Mouse (Mus musculus) intestine, embryonic 15.5 days (tissue): ENCODE measurements around the gene Larp1b. TPM values are rescaled to one million over a fixed set of nuclear protein-coding genes. Genes with fewer than 3 reads are reported as not detected.

Experiments used
- ATAC-seq: fragments of 200-750 bp; cut with Nextera tagmentation; 2 replicates; pipeline ENCODE4 v1.8.0; 2017; ENCODE audit warnings: moderate TSS enrichment, moderate library complexity
- H3K27ac ChIP-seq: fragments of 300-500 bp; sonication (generic); 2 replicates; pipeline ENCODE4 v1.5.1; 2015; ENCODE audit warnings: mild to moderate bottlenecking, inconsistent platforms
- H3K27me3 ChIP-seq: fragments of 300-500 bp; sonication (generic); replicated peaks from 2 replicates; pipeline ENCODE4 v1.6.1; 2015; ENCODE audit warnings: inconsistent platforms
- H3K36me3 ChIP-seq: fragments of 300-500 bp; sonication (generic); 2 replicates; pipeline ENCODE4 v1.6.1; 2015; ENCODE audit warnings: inconsistent platforms
- H3K4me1 ChIP-seq: fragments of 300-500 bp; sonication (generic); replicated peaks from 2 replicates; pipeline ENCODE4 v1.6.1; 2015; ENCODE audit warnings: inconsistent platforms
- H3K4me2 ChIP-seq: fragments of 300-500 bp; sonication (generic); replicated peaks from 2 replicates; pipeline ENCODE4 v1.6.1; 2015; ENCODE audit warnings: mild to moderate bottlenecking, inconsistent platforms
- H3K4me3 ChIP-seq: fragments of 300-500 bp; sonication (generic); replicated peaks from 2 replicates; pipeline ENCODE4 v1.5.1; 2015; ENCODE audit warnings: inconsistent platforms
- H3K9ac ChIP-seq: fragments of 300-500 bp; sonication (generic); 2 replicates; pipeline ENCODE4 v1.6.1; 2015; ENCODE audit warnings: inconsistent platforms
- H3K9me3 ChIP-seq: fragments of 300-500 bp; sonication (generic); 2 replicates; pipeline ENCODE4 v1.6.1; 2016; ENCODE audit warnings: inconsistent platforms
- WGBS: fragments of 180-500 bp; shearing (Covaris S2); methylation state at CpG from one replicate; pipeline ENCODE4 v1.1.7; 2015; 5-methylcytosine and 5-hydroxymethylcytosine counted together
- polyA plus RNA-seq: library from polyadenylated mRNA; unstranded; fragments of >200 nt; fragmentation: Nextera tagmentation; extraction: Ambion mirVana; gene quantifications from 2 replicates; pipeline ENCODE4 v1.2.1, GENCODE M21; 2015

Larp1b gene
- polyA plus RNA-seq, 1 experiment from 2014 or later, result 10.4 TPM

DNA sequence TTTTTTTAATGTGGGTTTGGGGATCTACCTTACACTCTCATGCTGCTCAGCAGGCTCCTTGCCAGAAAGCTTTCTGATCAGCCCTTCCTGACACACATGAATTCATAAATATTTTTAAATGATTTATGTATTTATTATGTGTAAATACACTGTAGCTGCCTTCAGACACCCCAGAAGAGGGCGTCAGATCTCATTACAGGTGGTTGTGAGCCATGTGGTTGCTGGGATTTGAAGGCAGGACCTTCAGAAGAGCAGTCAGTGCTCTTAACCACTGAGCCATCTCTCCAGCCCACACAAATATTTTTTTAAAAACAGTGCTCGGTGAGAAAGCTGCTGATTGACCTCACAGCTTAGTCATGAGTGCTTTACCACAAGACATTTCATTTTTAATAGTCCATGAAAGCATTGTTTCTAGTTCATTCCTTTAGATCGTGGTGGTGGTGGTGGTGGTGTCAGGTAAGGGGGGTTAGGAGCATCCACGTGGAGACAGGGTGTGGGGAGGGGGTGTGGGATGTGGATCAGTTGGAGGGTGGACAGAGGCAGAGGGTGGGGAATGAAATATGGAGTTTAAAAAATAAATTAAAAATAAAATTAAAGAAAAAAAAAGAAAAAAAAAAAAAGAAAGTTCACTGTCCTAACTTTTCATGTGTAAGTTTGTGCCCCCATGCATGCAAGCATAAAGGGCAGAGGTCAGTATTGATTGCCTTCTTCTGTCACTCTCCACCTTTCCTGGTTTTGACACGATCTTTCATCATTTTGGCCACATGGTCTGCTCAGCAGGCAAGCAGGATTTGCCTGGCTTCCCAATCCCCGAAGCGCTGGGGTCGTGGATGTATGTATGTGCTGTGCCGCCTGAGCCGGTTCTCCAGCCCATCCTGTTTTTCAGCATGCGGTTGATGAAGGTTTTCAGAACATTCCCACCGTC, 81.9 kb downstream of the Larp1b start:
- no peaks in the 10 kb centered on the region for H3K36me3 ChIP-seq
- ATAC-seq, result no peak
- H3K27ac ChIP-seq, result no peak overlapping the region
- no peaks in the 10 kb centered on the region for H3K27me3 ChIP-seq
- WGBS, result 75% methylated on average over 12 of the region's 12 CpGs
- H3K4me2 ChIP-seq, result no peak overlapping the region
- H3K9ac ChIP-seq, result no peak overlapping the region
- no peak overlapping the region for H3K4me3 ChIP-seq
- no peaks in the 10 kb centered on the region for H3K9me3 ChIP-seq
- H3K4me1 ChIP-seq, result no peaks in the 10 kb centered on the region

DNA sequence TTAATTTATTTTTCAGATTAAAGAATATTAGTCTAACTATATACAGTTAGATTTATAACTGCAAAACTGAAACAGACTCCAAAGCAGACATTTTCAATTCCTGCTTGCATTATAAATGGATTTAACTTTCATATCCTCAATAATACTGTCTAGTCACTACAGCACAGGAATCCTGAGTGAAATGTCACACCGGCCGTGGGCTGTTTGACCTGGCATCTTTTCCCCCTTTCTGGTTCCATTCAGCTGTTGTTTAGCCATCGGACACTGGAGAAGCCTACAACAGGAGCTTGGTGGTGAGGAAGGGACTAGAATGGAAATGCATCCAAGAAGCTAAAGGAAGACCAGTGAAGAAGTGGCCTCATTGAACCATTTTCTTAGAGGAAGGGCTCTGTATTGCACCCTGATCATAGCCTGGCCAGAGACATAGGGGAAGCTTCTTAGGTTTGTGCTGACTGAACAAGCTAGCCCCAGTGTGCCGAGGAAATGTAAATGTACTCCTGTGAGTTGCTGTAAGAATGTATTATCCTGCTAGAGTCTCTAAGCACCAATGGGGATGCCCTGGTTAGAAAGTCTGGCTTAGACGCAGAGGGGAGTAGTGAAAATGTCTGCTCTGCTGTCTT, 88.8 kb downstream of the Larp1b start:
- Histone ChIP-seq H3K9me3 (no peaks in the 10 kb centered on the region), H3K4me2 (no peak overlapping the region), H3K36me3 (no peaks in the 10 kb centered on the region), H3K27me3 (no peaks in the 10 kb centered on the region), H3K4me3 (no peak overlapping the region), H3K4me1 (no peaks in the 10 kb centered on the region), H3K9ac (no peak overlapping the region), H3K27ac (no peak overlapping the region)
- no peak for ATAC-seq
- WGBS, result 70% methylated on average over 5 of the region's 5 CpGs

DNA sequence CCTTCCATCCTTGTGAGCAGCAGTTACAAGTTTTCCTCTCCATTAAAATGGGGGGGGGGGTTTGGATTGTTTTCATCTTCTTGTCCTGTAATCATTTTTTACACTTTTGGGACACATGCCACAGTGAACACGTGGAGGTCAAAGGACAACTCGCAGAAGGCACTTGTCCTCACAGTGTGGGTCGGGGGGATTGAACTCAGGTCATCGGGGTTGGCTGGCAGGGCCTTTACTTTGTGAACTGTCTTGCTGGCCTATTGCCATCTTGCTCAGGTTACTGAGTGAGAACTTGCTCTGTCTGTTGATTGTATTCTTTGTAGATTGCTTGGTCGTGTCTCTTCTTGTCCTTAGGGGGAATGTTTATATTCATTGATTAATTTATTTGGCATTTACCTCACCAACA, 91.6 kb downstream of the Larp1b start:
- H3K27ac ChIP-seq, result no peak overlapping the region
- H3K9ac ChIP-seq, result no peak overlapping the region
- 63% methylated on average over 5 of the region's 5 CpGs for WGBS
- no peaks in the 10 kb centered on the region for H3K9me3 ChIP-seq
- H3K36me3 ChIP-seq, result no peaks in the 10 kb centered on the region
- no peaks in the 10 kb centered on the region for H3K27me3 ChIP-seq
- no peak overlapping the region for H3K4me3 ChIP-seq
- no peak overlapping the region for H3K4me2 ChIP-seq
- no peak for ATAC-seq
- H3K4me1 ChIP-seq, result no peaks in the 10 kb centered on the region

DNA sequence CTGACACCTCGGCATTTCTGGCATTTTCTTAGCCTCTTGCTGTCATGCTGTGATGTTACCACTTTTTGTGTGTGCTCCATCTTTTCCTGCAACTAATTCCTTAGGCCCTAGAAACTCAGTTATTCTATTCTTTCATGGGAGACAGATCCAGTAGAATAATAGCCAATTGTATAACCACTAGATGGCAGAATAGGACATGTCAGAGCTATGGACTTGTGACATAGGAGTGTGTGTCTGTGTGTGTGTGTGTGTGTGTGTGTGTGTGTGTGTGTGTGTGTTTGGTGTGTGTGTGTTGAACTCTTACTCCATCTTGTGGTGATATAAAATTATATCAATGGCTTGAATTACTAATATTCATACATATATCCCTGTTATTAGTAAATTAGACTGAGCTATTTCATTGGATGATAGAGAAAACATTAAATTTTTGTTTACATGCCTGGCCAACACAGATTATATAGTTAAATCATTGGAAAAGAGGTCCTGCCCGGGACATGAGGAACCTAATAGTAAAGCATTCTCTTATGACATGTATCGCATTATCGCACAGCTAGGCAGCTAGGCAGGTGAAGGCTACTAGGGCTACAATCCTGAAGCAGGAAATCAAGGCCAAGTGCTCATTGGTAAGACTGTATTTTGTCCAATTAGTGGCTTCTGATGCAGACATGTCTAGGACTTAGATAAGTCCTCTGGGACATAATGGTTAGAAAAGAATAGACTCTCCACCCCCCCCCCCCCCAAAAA, 92.7 kb downstream of the Larp1b start:
- Histone ChIP-seq H3K4me1 (no peaks in the 10 kb centered on the region), H3K36me3 (no peaks in the 10 kb centered on the region), H3K27ac (no peak overlapping the region), H3K9me3 (no peaks in the 10 kb centered on the region), H3K9ac (no peak overlapping the region), H3K4me2 (no peak overlapping the region), H3K27me3 (no peaks in the 10 kb centered on the region), H3K4me3 (no peak overlapping the region)
- 78% methylated on average over 4 of the region's 4 CpGs for WGBS
- no peak for ATAC-seq

DNA sequence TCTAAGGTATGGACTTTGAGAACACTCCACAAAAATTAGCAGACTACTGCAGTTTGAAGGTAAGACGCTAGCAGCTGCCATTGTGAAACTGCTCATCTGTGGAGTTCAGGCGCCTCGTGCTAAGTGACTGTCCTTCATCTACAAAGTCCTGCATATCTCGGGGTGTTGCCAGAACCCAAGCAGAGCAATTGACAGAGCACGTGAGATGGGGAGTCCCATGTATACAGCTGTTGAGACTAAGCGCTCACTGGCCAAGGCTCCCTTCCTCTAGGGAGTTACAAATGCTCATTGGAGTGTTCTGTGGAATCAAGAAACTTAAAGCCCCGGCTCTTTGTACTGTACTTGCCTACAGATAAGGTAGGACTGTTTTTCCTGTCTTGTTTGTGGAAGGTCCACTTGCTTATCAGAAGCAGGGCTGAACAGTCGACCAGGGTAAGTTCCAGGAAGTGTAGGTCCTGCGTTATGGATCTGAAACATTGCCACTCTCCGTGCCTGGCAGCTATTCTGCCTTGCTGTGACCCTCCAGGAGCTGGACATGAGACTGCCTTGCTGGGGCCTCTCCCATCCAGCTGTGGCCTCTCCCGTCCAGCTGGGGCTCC, 94.2 kb downstream of the Larp1b start:
- WGBS, result 47% methylated on average over 11 of the region's 11 CpGs
- no peaks in the 10 kb centered on the region for H3K4me1 ChIP-seq
- H3K27me3 ChIP-seq, result no peaks in the 10 kb centered on the region
- no peak overlapping the region for H3K27ac ChIP-seq
- H3K36me3 ChIP-seq, result no peaks in the 10 kb centered on the region
- ATAC-seq, result peak; percentile 84
- 0 out of 2 replicates have a peak overlapping the region, but pooled peaks have one; percentile 22 for H3K4me2 ChIP-seq
- H3K4me3 ChIP-seq, result no peak overlapping the region
- no peaks in the 10 kb centered on the region for H3K9me3 ChIP-seq
- no peak overlapping the region for H3K9ac ChIP-seq

DNA sequence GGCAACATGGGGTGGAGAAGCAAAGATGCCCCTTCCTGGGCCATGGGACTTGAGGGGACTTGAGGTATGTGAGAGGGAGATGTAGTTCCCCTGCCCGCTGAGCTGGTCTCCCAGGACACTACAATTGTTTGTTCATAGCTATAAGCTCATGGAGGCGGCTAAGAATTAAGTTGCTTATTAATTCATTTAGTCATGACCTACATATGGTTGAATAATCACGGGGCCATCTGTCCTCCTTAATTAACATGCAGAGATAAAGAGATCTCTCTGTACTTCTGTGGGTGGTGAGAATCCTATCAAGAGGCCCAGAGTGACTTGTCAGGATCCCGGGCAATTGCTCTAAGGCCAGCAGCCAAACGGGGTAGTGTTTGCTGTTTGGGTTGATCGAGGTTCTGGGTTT, 98.2 kb downstream of the Larp1b start:
- H3K27ac ChIP-seq, result no peak overlapping the region
- no peak overlapping the region for H3K4me2 ChIP-seq
- no peaks in the 10 kb centered on the region for H3K27me3 ChIP-seq
- no peak overlapping the region for H3K4me3 ChIP-seq
- no peaks in the 10 kb centered on the region for H3K4me1 ChIP-seq
- no peaks in the 10 kb centered on the region for H3K36me3 ChIP-seq
- H3K9me3 ChIP-seq, result no peaks in the 10 kb centered on the region
- ATAC-seq, result no peak
- no peak overlapping the region for H3K9ac ChIP-seq
- WGBS, result 83% methylated on average over 6 of the region's 6 CpGs

DNA sequence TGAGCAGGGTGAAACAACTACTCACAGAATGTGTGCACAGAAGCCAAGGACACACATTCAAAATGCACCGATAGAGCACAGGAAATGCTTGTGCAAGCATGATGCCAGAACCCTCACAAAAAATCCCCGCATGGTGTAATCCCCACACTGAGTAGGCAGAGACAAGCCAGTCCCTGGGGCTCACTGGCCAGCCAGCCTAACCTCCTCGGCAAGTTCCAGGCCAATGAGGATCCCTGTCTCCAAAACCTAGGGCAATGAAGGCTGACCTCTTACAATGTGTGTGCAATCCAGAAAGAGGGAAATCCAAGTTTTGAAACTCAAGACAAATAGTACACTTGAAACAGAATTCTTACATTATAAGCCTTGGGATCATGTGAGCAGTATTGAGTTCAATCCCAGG, 103.7 kb downstream of the Larp1b start:
- Histone ChIP-seq H3K4me1 (no peaks in the 10 kb centered on the region), H3K36me3 (no peaks in the 10 kb centered on the region), H3K9ac (no peak overlapping the region), H3K4me2 (no peak overlapping the region), H3K9me3 (no peaks in the 10 kb centered on the region), H3K27me3 (no peaks in the 10 kb centered on the region), H3K4me3 (no peak overlapping the region), H3K27ac (no peak overlapping the region)
- no peak for ATAC-seq
- 89% methylated on average over 3 of the region's 3 CpGs for WGBS

DNA sequence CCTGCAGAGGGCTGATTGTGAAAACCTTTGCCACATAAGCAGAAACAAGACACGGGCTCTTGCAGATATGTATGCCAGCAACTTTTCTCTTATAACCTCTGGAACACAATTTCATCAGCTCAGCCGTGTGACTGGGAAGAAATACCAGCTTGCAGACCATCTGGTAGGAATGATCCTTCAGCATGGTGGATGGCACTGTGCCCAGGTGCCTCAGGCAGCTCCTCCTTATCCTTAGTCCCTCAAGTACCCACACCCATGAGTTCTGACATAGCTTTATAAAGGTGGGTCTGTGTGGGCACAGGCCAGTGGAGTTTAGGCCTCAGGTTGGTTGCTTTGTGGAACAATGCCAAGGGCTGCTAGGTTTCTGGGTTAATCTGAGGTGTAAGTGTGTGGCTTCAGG, 108.8 kb downstream of the Larp1b start:
- H3K4me3 ChIP-seq, result no peak overlapping the region
- H3K9me3 ChIP-seq, result no peaks in the 10 kb centered on the region
- no peak overlapping the region for H3K27ac ChIP-seq
- H3K27me3 ChIP-seq, result no peaks in the 10 kb centered on the region
- H3K4me2 ChIP-seq, result no peak overlapping the region
- H3K36me3 ChIP-seq, result no peaks in the 10 kb centered on the region
- H3K4me1 ChIP-seq, result no peaks in the 10 kb centered on the region
- H3K9ac ChIP-seq, result no peak overlapping the region
- 73% methylated on average over 2 of the region's 2 CpGs for WGBS
- no peak for ATAC-seq

DNA sequence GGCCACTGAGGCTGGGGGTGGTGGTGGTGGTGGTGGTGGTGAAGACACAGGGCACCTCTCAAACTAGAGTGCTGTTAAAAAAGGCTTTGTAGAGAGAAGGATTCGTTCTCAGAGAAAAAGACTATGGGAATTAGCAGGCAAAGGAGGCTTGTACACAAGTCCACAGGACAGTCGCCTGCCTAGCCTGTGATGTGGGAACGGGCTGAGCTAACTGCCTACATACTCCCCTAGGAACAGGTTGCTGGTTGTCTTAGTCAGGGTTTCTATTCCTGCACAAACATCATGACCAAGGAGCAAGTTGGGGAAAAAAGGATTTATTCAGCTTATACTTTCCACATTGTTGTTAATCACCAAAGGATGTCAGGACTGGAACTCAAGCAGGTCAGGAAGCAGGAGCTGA, 109.6 kb downstream of the Larp1b start:
- H3K4me1 ChIP-seq, result no peaks in the 10 kb centered on the region
- no peak for ATAC-seq
- H3K27ac ChIP-seq, result no peak overlapping the region
- H3K4me2 ChIP-seq, result no peak overlapping the region
- H3K9me3 ChIP-seq, result no peaks in the 10 kb centered on the region
- H3K27me3 ChIP-seq, result no peaks in the 10 kb centered on the region
- 86% methylated on average over 3 of the region's 3 CpGs for WGBS
- no peak overlapping the region for H3K9ac ChIP-seq
- no peaks in the 10 kb centered on the region for H3K36me3 ChIP-seq
- no peak overlapping the region for H3K4me3 ChIP-seq

DNA sequence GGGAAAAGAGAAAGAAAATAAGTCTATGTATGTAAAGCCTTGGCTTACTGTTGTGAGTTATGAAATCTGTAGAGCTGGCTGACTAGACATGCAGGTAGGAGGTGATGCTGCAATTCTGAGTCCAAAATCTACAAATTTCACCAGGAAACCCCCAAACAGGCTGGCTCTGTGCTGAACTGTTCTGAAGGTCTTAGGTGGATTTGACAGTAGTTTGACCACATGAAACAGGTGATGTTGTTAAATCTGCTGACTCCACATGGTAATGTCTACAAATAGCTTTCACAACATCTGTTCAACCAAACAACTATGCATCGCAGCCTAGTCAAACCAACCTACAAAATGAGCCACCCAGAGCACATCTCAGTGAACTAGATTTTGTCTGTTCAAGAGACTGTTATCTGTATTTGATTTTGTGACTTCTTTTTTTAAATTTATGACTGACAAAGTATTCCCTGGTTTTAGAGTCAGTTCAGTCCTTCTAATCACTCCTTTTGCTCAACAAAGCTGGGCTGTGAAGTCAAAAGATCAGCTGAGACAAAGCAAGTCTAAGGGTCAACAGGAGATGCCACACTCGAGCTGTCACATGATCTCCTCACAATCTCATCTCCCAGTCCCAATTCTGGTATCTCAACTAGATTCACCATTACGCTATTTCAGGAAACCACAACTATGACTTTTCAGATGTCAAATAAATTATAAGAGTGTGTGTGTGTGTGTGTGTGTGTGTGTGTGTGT, 112.4 kb downstream of the Larp1b start:
- no peak overlapping the region for H3K27ac ChIP-seq
- 84% methylated on average over 3 of the region's 3 CpGs for WGBS
- no peaks in the 10 kb centered on the region for H3K9me3 ChIP-seq
- no peak overlapping the region for H3K4me3 ChIP-seq
- H3K4me1 ChIP-seq, result no peaks in the 10 kb centered on the region
- no peak overlapping the region for H3K4me2 ChIP-seq
- no peak overlapping the region for H3K9ac ChIP-seq
- no peak for ATAC-seq
- H3K36me3 ChIP-seq, result 0 out of 2 replicates have a peak, but pooled peaks cover 2% of the 10 kb centered on the region
- no peaks in the 10 kb centered on the region for H3K27me3 ChIP-seq

DNA sequence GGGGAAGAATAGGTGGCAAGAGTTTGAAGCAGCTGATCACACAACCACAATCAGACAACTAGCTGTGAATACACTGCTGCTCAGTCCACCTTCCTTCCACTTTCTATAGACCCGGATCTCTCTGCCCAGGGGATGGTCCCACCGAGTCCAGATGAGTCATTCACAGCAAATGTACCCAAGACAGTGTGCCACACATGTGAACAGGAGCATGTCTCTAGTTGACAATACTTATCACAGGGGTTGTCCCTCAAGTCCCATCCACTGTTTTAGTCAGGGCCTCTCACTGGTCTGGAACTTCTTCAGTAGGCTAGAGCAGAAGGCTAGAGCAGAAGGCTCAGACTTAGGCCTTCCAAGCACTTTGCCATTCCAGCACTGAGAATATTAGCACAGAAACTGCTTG, 113.1 kb downstream of the Larp1b start:
- Histone ChIP-seq H3K36me3 (0 out of 2 replicates have a peak, but pooled peaks cover 4% of the 10 kb centered on the region), H3K27ac (no peak overlapping the region), H3K27me3 (no peaks in the 10 kb centered on the region), H3K4me1 (no peaks in the 10 kb centered on the region), H3K4me2 (no peak overlapping the region), H3K9me3 (no peaks in the 10 kb centered on the region), H3K9ac (no peak overlapping the region), H3K4me3 (no peak overlapping the region)
- ATAC-seq, result no peak
- 90% methylated on average over 2 of the region's 2 CpGs for WGBS
